Mouse (Mus musculus) forebrain, embryonic 11.5 days (tissue): Measurements from ENCODE around the gene 9530077C05Rik. TPM values are rescaled to one million over a fixed set of nuclear protein-coding genes. Genes with fewer than 3 reads are reported as not detected.
"Not testable (repeated sequence)": the region's sequence is repeated elsewhere in the genome, so short reads cannot be mapped to it uniquely, and the experiment has no call there.

Experiments
- ATAC-seq: fragments of 200-750 bp; cut with Nextera tagmentation; replicated peaks from 2 replicates; pipeline ENCODE4 v1.8.0; 2017; ENCODE audit warnings: moderate TSS enrichment; ENCODE audit not compliant: low FRiP score
- DNase-seq: peaks from one replicate; pipeline ENCODE4 v3.0.0-alpha.2; 2017; ENCODE audit warnings: low spot score
- H3K27ac ChIP-seq: fragments of 300-500 bp; sonication (generic); 2 replicates; pipeline ENCODE4 v1.5.1; 2014; ENCODE audit warnings: low read depth, low read length
- H3K27me3 ChIP-seq: fragments of 300-500 bp; sonication (generic); 2 replicates; pipeline ENCODE4 v1.6.1; 2014; ENCODE audit warnings: mild to moderate bottlenecking, low read length, mixed read lengths; ENCODE audit not compliant: control insufficient read depth, insufficient read depth
- H3K36me3 ChIP-seq: fragments of 300-500 bp; sonication (generic); 2 replicates; pipeline ENCODE4 v1.6.1; 2014; ENCODE audit warnings: mild to moderate bottlenecking, low read length, moderate library complexity, mixed read lengths; ENCODE audit not compliant: control insufficient read depth, insufficient read depth
- H3K4me1 ChIP-seq: fragments of 300-500 bp; sonication (generic); replicated peaks from 2 replicates; pipeline ENCODE4 v1.6.1; 2014; ENCODE audit warnings: low read length, mixed read lengths; ENCODE audit not compliant: control insufficient read depth, insufficient read depth
- H3K4me2 ChIP-seq: fragments of 300-500 bp; sonication (generic); 2 replicates; pipeline ENCODE4 v1.6.1; 2014; ENCODE audit warnings: low read depth, mild to moderate bottlenecking, low read length, moderate library complexity, mixed read lengths; ENCODE audit not compliant: severe bottlenecking
- H3K4me3 ChIP-seq: fragments of 300-500 bp; sonication (generic); 2 replicates; pipeline ENCODE4 v1.5.1; 2014; ENCODE audit warnings: low read depth, low read length
- H3K9ac ChIP-seq: fragments of 300-500 bp; sonication (generic); 2 replicates; pipeline ENCODE4 v1.6.1; 2014; ENCODE audit warnings: low read length
- H3K9me3 ChIP-seq: fragments of 300-500 bp; sonication (generic); 2 replicates; pipeline ENCODE4 v1.6.1; 2016; ENCODE audit warnings: low read length, mixed read lengths; ENCODE audit not compliant: control insufficient read depth
- WGBS: fragments of 180-500 bp; shearing (Covaris S2); extraction: QIAGEN DNeasy Blood & Tissue Kit; methylation state at CpG from one replicate; pipeline ENCODE4 v1.1.7; 2014; 5-methylcytosine and 5-hydroxymethylcytosine counted together
- polyA plus RNA-seq: library from polyadenylated mRNA; unstranded; fragments of >200 nt; fragmentation: Nextera tagmentation; extraction: Ambion mirVana; gene quantifications from 2 replicates; pipeline ENCODE4 v1.2.1, GENCODE M21; 2014

9530077C05Rik gene
- polyA plus RNA-seq, 1 experiment from 2014 or later: 12.7 TPM

DNA sequence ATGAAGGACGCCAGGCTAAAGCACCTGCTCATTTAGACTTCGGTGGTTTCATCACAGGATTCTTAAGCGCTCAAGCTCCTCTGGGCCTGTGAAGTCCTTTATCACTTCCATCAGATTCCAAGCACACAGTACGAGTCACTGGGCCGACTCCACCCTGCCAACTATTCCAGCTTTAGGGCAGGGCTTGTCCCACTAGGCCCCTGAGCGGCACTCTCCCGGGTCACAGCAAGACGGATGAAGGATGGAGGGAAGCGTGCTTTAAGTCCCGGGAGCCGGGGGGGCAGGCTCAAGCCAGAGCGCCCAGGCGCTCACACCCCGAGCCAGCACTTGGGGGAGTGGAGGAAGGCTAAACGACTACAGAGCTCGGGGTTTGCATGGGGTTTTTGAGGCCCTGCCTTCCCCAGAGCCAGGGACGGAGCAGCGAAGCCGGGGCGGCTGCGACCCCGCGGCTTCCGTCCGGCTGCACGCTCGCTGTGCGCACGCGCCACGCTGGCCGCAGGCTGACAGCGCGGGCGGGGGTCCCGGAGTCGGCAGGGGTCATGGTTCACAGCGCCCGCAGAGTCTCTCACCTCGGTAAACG lies 22.8 kb upstream of the 9530077C05Rik start:
- Histone ChIP-seq H3K9me3 (no peaks in the 10 kb centered on the region), H3K27ac (peak overlapping the region; percentile 89), H3K4me1 (peaks cover 3% of the 10 kb centered on the region), H3K4me2 (peak overlapping the region; percentile 83), H3K27me3 (no peaks in the 10 kb centered on the region), H3K9ac (peak overlapping the region; percentile 93), H3K4me3 (peak overlapping the region; percentile 83), H3K36me3 (no peaks in the 10 kb centered on the region)
- DNase-seq (no peak), ATAC-seq (peak; percentile 82)
- WGBS: under 1% methylated on average over 41 of the region's 41 CpGs

DNA sequence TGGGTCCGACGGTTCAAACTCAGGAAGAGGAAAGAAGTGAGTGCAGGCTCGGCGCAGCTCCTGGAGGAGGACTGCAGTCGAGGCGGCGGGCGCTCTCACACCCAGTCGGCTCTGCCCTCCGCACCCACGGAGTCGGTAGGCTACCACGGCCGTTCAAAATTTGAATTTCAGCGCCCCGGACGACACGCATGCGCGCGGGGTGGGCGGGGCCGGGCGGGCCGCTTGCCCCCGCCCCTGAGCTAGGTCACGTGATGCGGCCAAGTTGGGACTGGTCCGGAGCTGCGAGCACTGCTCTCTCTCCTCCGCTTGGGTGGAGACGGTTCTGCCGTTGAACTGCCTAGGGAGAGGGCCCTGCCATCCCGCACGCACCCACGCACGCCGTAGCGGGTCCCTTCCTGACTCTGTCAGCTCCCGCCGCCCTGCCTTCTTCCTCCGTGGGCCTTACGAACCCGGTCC lies 22.3 kb upstream of the 9530077C05Rik start, which contains the start of gene Anln:
Gene Anln, minus strand, starts transcription at position 168 of the 456 bp plus-strand sequence.
- no peaks in the 10 kb centered on the region for H3K36me3 ChIP-seq
- H3K4me2 ChIP-seq: peak within 1 kb of the TSS; percentile 83
- H3K27me3 ChIP-seq: no peaks in the 10 kb centered on the region
- ATAC-seq (peak; percentile 96), DNase-seq (peak; percentile 98)
- H3K9ac ChIP-seq: peak within 1 kb of the TSS; percentile 93
- H3K9me3 ChIP-seq: no peaks in the 10 kb centered on the region
- peak within 1 kb of the TSS; percentile 83 for H3K4me3 ChIP-seq
- H3K27ac ChIP-seq: peak within 1 kb of the TSS; percentile 89
- WGBS: under 1% methylated on average over 40 of the region's 44 CpGs
- H3K4me1 ChIP-seq: peaks cover 3% of the 10 kb centered on the region

DNA sequence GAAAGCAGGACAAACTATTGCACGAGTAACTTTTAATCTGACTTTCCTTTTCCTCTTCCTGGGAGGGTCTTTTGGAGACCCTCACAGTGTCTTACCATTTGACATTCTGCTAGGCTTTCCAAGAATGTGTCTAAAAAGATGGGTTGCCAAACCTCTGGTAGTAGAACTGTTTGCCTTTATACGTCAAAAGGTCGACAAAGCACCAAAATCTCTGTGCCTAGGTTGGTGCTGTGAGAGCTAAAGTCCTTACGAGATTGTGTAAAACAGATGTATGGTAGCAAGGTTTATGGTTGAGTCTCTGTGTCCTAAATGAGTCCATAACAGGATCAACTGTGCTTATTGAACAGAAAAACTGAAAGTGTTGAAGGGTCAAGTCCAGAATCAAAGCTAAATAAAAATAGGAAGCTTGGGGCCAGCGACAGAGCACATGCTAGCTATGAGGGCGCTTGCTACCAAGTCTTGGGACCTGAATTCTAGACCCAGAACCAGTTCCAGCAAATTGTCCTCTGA lies 21.5 kb upstream of the 9530077C05Rik start:
- no peaks in the 10 kb centered on the region for H3K36me3 ChIP-seq
- no peak for DNase-seq
- peak overlapping the region; percentile 93 for H3K9ac ChIP-seq
- H3K4me3 ChIP-seq: peak overlapping the region; percentile 83
- H3K4me1 ChIP-seq: peaks cover 3% of the 10 kb centered on the region
- no peak for ATAC-seq
- H3K27me3 ChIP-seq: no peaks in the 10 kb centered on the region
- peak overlapping the region; percentile 83 for H3K4me2 ChIP-seq
- WGBS: 65% methylated on average over 6 of the region's 6 CpGs
- no peak overlapping the region for H3K27ac ChIP-seq
- no peaks in the 10 kb centered on the region for H3K9me3 ChIP-seq

DNA sequence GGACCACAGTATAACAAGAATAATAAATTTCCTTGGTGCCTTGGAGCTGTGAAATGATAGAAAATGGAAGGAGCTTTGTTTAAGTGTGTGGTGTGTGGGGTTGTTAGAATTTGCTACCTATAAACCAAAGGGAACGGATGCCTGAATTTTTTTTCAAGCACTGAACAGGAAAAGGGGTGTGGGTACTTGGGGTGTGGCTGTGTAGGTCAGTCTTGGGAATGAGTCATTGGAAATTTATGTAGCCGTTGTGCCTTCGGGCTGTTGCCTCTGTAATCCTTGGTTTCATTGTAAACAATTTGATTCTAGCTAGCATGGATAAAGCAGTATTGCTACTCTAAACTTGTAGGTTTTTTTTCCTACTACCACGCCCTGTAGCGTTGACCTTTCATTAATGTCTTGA lies 20.9 kb upstream of the 9530077C05Rik start:
- Histone ChIP-seq H3K4me2 (no peak overlapping the region), H3K9ac (no peak overlapping the region), H3K27me3 (no peaks in the 10 kb centered on the region), H3K4me1 (peaks cover 3% of the 10 kb centered on the region), H3K4me3 (no peak overlapping the region), H3K36me3 (no peaks in the 10 kb centered on the region), H3K27ac (no peak overlapping the region), H3K9me3 (no peaks in the 10 kb centered on the region)
- no peak for DNase-seq
- WGBS: 90% methylated on average over 5 of the region's 5 CpGs
- no peak for ATAC-seq

DNA sequence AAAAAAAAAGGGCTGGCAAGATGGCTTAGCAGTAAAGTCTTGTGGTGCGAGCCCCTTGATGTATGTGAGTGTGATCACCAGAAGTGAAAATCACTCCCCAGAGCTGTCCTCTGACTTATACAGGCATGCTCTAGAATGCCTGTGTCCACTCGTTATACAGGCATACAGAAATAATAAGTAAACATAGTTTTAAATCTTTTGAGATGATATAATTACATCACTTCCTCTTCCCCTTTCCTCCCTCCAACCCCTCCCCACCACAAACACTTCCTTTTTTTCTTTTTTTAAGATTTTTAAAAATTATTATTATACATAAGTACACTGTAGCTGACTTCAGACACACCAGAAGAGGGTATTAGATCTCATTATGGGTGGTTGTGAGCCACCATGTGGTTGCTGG lies 16.6 kb upstream of the 9530077C05Rik start:
- no peaks in the 10 kb centered on the region for H3K9me3 ChIP-seq
- H3K36me3 ChIP-seq: no peaks in the 10 kb centered on the region
- no peaks in the 10 kb centered on the region for H3K4me1 ChIP-seq
- ATAC-seq (no peak), DNase-seq (no peak)
- H3K4me3 ChIP-seq: no peak overlapping the region
- no peaks in the 10 kb centered on the region for H3K27me3 ChIP-seq
- no peak overlapping the region for H3K27ac ChIP-seq
- H3K4me2 ChIP-seq: no peak overlapping the region
- 90% methylated on average over 2 of the region's 2 CpGs for WGBS
- H3K9ac ChIP-seq: no peak overlapping the region

DNA sequence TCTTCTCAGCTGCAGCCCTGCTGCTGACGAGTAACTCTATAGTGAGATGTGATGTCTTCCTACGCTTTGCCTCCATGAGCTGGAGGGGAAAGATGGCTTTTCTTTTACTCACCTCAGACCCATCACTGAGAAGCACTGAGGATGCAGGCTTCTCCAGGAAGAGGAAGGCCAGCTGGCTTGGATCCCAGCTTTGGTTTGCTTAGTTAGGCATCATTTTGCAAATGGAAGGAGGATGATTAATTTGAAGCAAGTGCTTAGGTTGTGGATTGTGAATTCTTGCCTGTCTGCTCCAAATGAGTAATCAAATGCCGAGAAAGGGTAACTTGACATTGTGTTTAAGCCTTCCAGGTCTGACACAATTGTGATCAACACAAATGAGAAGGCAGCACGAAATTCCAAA lies 12.3 kb upstream of the 9530077C05Rik start:
- Histone ChIP-seq H3K27ac (no peak overlapping the region), H3K36me3 (no peaks in the 10 kb centered on the region), H3K4me1 (no peaks in the 10 kb centered on the region), H3K4me2 (no peak overlapping the region), H3K27me3 (no peaks in the 10 kb centered on the region), H3K9ac (no peak overlapping the region), H3K9me3 (no peaks in the 10 kb centered on the region), H3K4me3 (no peak overlapping the region)
- 76% methylated on average over 4 of the region's 4 CpGs for WGBS
- DNase-seq (no peak), ATAC-seq (no peak)

DNA sequence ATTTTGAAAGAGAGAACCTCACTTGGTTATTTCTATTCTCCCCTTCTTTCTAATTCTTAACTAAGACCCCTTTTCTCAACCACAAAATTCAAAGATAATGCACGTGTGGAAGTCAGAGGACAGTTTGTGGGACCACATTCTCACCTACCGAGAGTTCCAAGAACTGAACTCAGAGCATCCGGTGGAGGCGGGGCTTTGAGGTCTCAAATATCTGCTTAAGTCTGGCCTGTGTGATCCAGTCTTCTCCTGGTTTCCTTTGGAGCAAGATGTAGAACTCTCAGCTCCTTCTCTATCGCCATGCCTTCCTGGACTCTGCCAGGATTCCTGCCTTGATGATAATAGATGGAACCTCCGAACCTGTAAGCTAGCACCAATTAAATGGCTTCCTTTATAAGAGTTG lies 9.3 kb upstream of the 9530077C05Rik start:
- no peak for DNase-seq
- Histone ChIP-seq H3K9me3 (no peaks in the 10 kb centered on the region), H3K27ac (no peak overlapping the region), H3K4me3 (no peak overlapping the region), H3K9ac (no peak overlapping the region), H3K27me3 (no peaks in the 10 kb centered on the region), H3K4me2 (no peak overlapping the region), H3K4me1 (no peaks in the 10 kb centered on the region), H3K36me3 (no peaks in the 10 kb centered on the region)
- WGBS: 89% methylated on average over 6 of the region's 6 CpGs
- ATAC-seq: no peak

DNA sequence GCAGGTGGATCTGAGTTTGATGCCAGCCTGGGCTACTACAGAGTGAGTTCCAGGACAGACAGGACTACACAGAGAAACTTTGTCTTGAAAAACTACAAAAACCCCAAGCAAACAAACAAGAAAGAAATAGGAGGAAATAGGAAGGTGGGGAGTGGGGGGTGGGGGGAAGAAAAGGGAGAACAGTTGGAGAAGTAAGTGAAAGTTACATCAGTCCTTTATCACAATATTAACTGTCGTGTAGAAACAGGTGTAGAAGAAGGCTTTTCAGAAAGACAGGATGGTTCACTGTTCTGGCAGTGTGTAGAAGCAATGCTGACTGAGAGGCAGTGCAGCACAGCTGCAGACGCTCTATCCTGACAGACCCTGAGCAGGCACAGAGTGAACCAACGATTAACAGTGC lies 8.3 kb upstream of the 9530077C05Rik start:
- no peaks in the 10 kb centered on the region for H3K27me3 ChIP-seq
- ATAC-seq (no peak), DNase-seq (no peak)
- no peak overlapping the region for H3K9ac ChIP-seq
- no peaks in the 10 kb centered on the region for H3K4me1 ChIP-seq
- no peak overlapping the region for H3K4me2 ChIP-seq
- WGBS: 78% methylated on average over 3 of the region's 3 CpGs
- H3K4me3 ChIP-seq: no peak overlapping the region
- no peaks in the 10 kb centered on the region for H3K9me3 ChIP-seq
- H3K36me3 ChIP-seq: no peaks in the 10 kb centered on the region
- no peak overlapping the region for H3K27ac ChIP-seq

DNA sequence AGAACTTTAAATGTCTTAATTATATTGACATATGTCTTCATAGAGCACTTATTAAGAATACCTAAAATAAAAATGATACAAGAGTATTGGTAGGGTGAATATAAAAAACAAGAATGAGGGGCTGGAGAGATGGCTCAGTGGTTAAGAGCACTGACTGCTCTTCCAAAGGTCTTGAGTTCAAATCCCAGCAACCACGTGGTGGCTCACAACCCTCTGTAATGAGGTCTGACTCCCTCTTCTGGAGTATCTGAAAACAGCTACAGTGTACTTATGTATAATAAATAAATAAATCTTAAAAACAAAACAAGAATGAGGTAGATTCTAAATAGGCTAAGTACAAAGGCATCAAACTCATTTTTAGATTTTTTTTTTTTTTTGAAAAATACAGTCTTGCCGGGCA lies 7.8 kb upstream of the 9530077C05Rik start:
- not testable (repeated sequence) for H3K36me3 ChIP-seq, H3K4me3 ChIP-seq, H3K4me2 ChIP-seq, H3K4me1 ChIP-seq, ATAC-seq, DNase-seq, H3K9ac ChIP-seq, H3K27me3 ChIP-seq, H3K9me3 ChIP-seq, H3K27ac ChIP-seq
- 70% methylated on average over 2 of the region's 2 CpGs for WGBS
